Mouse (Mus musculus): ENCODE results near the gene Prr5.

The Prr5 gene

GRCm38 (mm10) chr15:84680545-84681454 is 11.4 kb downstream of the Prr5 start:
- DNase-seq (ENCODE audit: low read depth, low spot score): peak; percentile 80

GRCm38 (mm10) chr15:84681455-84682193 is 12.2 kb downstream of the Prr5 start:
- DNase-seq (ENCODE audit: low read depth, low spot score): peak; percentile 83

- DNase-seq (ENCODE audit: low read depth, low spot score): no peak
Measured at GRCm38 (mm10) chr15:84682206-84682605, 12.8 kb downstream of the Prr5 start.

GRCm38 (mm10) chr15:84682821-84683220 is 13.4 kb downstream of the Prr5 start:
- DNase-seq (ENCODE audit: low read depth, low spot score): no peak

GRCm38 (mm10) chr15:84684520-84684919 is 15.1 kb downstream of the Prr5 start:
- no peak for DNase-seq (ENCODE audit: low read depth, low spot score)

- no peak for DNase-seq (ENCODE audit: low read depth, low spot score)
Measured at GRCm38 (mm10) chr15:84685417-84685816, 16.0 kb downstream of the Prr5 start.

- DNase-seq (ENCODE audit: low read depth, low spot score): no peak
Measured at GRCm38 (mm10) chr15:84687904-84688303, 18.5 kb downstream of the Prr5 start.

- DNase-seq (ENCODE audit: low read depth, low spot score): no peak
Measured at GRCm38 (mm10) chr15:84689356-84689755, 19.9 kb downstream of the Prr5 start.

GRCm38 (mm10) chr15:84691513-84691912 is 22.1 kb downstream of the Prr5 start:
- no peak for DNase-seq (ENCODE audit: low read depth, low spot score)

GRCm38 (mm10) chr15:84692645-84693044 is 23.2 kb downstream of the Prr5 start:
- DNase-seq (ENCODE audit: low read depth, low spot score): no peak

GRCm38 (mm10) chr15:84696021-84696420 is 26.6 kb downstream of the Prr5 start:
- DNase-seq (ENCODE audit: low read depth, low spot score): no peak

GRCm38 (mm10) chr15:84697611-84698011 is 28.2 kb downstream of the Prr5 start:
- no peak for DNase-seq (ENCODE audit: low read depth, low spot score)

- DNase-seq (ENCODE audit: low read depth, low spot score): no peak
Measured at GRCm38 (mm10) chr15:84698189-84698588, 28.8 kb downstream of the Prr5 start.

GRCm38 (mm10) chr15:84700147-84700794 is 30.9 kb downstream of the Prr5 start:
- peak; percentile 80 for DNase-seq (ENCODE audit: low read depth, low spot score)

GRCm38 (mm10) chr15:84701947-84702346 is 32.5 kb downstream of the Prr5 start:
- peak; percentile 59 for DNase-seq (ENCODE audit: low read depth, low spot score)

GRCm38 (mm10) chr15:84702391-84703345 is 33.2 kb downstream of the Prr5 start:
- DNase-seq (ENCODE audit: low read depth, low spot score): no peak

GRCm38 (mm10) chr15:84703992-84704391 is 34.6 kb downstream of the Prr5 start:
- no peak for DNase-seq (ENCODE audit: low read depth, low spot score)

- no peak for DNase-seq (ENCODE audit: low read depth, low spot score)
Measured at GRCm38 (mm10) chr15:84705351-84705901, 36.0 kb downstream of the Prr5 start.

GRCm38 (mm10) chr15:84706983-84707619 is 37.7 kb downstream of the Prr5 start:
- DNase-seq (ENCODE audit: low read depth, low spot score): no peak
